Mouse (Mus musculus) heart, adult 2 months (tissue): ENCODE data around the gene Mapk3.

Experiments
- CTCF ChIP-seq: fragments of 200-600 bp; IDR thresholded peaks from 2 replicates; pipeline ENCODE4 v1.8.1; 2022; ENCODE audit warnings: antibody characterized with exemption, mild to moderate bottlenecking, moderate library complexity
- EP300 ChIP-seq: fragments of 200-500 bp; IDR thresholded peaks from 2 replicates; pipeline ENCODE4 v1.6.1; 2011; ENCODE audit warnings: low read depth, low read length, control low read depth; ENCODE audit not compliant: insufficient read depth
- POLR2A ChIP-seq: fragments of 200-500 bp; IDR thresholded peaks from 2 replicates; pipeline ENCODE4 v1.6.1; 2011; ENCODE audit warnings: mild to moderate bottlenecking, low read depth, low read length, control low read depth; ENCODE audit not compliant: insufficient read depth

- TF ChIP-seq CTCF: no peak
- no peak for TF ChIP-seq EP300
- no peak for TF ChIP-seq POLR2A
These were observed 10.6 kb upstream of the Mapk3 start for GRCm38 (mm10) chr7:126748824-126749223.
